Mouse (Mus musculus) cortical plate, adult 2 months (tissue): ENCODE results near the gene A030014E15Rik.
"Not testable (repeated sequence)": the region's sequence is repeated elsewhere in the genome, so short reads cannot be mapped to it uniquely, and the experiment has no call there.

Experiments used
- CTCF ChIP-seq: fragments of 200-500 bp; IDR thresholded peaks from 2 replicates; pipeline ENCODE4 v1.5.1; 2011; ENCODE audit warnings: mild to moderate bottlenecking, control low read depth, low read length; ENCODE audit not compliant: insufficient read depth; ENCODE audit errors: extremely low read depth
- POLR2A ChIP-seq: fragments of 200-500 bp; IDR thresholded peaks from 2 replicates; pipeline ENCODE4 v1.6.1; 2011; ENCODE audit warnings: mild to moderate bottlenecking, low read length, control low read depth; ENCODE audit not compliant: insufficient read depth; ENCODE audit errors: extremely low read depth

DNA sequence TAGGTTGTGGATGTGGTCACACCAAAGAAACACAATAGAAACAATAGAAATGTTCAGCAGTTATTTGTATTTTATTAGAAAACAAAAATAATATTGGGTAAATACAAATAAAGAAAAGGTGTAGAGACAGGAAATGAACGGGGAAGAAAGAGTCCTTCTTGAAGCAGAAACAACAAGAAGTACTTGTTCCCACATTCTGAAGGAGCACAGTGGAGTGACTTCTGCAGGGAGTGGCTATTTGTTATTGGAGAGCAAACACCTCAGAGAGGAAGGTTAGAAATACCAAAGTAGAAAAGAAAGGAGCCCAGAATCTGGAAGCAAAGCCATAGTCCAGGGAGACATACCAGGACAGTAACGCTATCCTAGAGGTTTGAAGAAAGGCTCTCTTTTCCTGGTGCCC, 17.8 kb downstream of the A030014E15Rik start:
- not testable (repeated sequence) for TF ChIP-seq CTCF, POLR2A
